Mouse (Mus musculus) ES-CJ7 (cell line): ENCODE data around the gene Tmem184b.

ENCODE experiments used
- DNase-seq: peaks from one replicate; pipeline ENCODE4 v3.0.0; 2011; ENCODE audit warnings: low read depth, low spot score

The Tmem184b gene

DNA sequence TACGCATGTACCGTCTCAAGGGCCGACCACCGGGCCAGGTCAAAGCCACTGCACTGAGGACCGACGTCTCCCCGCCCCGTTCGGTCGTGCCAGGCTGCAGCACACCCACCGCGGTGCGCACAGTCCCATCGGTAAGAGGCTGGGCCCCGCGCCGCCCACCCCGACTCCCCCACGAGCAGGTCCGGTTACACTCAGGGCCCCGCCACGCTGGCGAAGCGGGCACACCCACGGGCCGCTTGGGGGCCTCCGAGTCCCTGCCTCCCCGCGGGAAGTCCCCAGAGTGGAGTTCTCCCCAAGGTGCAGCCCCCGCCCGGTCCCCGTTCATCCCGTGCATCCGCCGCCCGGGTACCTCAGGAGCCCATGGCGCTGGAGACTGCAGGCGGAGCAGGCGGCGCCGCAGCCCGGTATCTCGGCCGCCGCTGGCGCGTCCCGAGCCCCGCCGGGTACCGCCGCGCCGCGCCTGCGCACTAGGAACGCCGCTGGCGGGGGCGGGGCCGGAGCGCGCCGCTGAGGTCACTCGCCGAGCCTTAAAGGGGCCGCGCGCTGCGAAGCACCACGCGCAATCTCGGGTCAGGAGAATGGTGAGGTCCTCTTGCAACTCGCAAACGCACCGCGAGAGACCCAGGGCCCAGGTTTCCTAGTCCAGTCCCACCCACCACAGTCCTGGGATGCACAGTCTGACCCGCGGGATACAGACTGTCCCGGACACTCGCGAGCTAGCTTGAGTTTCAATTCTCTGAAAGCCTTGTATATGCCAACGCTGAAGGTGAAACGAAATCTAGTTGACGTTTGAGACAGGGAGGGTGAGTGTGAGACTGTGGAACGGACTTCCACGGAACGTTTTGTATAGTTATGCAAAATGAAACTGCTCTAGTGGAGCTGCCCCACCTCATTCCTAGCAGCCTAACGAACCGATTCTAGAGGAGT is at the start of gene Tmem184b:
Gene Tmem184b (minus strand): TSS at position 734 of the 927 bp plus-strand sequence.
- DNase-seq, result peak; percentile 79

DNA sequence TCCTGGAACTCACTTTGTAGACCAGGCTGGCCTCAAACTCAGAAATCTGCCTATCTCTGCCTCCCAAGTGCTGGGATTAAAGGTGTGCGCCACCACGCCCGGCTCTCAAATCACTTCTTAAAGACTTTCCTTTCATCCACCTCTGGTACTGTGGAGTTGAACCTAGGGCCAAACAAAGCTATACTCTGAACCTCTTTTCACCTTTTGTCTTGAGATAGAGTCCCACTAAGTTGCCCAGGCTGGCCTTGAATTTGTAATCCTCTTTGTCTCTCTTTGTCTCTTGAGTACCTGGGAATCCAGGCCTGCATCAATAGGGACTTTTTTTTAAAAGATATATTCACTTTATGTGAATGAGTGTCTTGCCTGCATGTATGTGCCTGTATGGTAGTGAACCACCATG is 44.7 kb upstream of the Tmem184b start:
- DNase-seq, result peak; percentile 81

DNA sequence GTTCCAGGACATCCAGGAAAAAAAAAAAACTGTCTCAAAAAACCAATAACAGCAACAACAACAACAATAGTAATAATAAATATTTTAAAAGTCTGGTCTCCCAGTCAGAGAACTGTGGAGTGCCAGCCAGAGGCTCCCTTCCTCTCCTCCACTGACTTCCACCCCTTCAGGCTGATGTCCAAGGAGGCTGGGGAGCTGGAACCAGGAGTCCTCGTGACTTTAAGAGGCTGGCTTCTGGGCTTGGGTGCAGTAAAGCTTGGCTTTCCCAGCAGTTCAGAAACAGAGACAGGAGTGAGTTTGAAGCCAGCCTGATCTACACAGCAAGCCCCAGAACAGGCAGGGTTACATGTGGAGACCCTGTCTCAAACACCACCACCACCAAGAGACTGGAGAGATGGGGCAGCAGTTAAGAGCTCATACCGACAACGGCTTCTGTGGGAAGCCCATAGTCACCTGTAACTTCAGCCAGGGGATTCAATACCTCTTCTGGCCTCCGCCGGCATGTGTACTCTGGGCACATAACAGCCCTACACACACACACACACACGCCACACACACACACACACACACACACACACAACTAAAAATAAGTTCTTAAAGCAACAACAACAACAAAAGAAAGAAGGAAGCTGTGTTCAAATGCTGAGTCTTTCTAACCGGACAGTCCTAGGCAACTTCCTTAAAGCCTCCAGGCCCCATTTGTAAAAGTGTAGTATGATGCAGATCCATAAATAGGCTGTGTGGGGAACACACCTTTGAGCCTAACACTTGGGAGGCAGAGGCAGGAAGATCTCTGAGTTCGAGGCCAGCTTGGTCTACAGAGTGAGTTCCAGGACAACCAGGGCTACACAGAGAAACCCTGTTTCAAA is 42.7 kb upstream of the Tmem184b start:
- DNase-seq, result no peak

DNA sequence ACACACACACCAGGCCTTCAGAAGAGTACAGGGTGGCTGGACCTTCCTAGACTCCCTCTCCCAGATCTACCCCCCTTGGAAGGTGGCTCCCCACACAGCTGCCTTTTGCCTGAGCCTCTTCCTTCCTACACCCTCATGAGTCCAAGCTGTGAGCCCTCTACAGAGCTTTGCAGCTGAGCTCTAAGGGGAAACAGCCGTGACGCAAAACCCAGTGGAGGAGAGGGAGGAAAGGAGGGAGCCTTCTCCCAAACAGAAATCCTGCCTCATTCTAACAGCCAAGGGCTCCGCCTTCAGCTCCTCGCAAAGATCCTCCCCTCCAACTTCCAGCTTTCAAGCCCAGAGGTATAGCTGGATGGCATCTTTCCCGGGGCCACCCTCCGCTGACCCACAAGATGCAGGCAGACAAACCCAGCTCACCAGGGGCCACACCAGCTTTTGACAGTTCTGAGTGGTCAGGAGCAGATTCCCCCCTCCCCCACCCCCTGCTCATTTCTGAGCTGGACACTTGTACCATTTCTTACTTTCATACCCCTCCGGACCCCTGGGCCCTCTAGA is 40.6 kb upstream of the Tmem184b start:
- DNase-seq, result no peak

DNA sequence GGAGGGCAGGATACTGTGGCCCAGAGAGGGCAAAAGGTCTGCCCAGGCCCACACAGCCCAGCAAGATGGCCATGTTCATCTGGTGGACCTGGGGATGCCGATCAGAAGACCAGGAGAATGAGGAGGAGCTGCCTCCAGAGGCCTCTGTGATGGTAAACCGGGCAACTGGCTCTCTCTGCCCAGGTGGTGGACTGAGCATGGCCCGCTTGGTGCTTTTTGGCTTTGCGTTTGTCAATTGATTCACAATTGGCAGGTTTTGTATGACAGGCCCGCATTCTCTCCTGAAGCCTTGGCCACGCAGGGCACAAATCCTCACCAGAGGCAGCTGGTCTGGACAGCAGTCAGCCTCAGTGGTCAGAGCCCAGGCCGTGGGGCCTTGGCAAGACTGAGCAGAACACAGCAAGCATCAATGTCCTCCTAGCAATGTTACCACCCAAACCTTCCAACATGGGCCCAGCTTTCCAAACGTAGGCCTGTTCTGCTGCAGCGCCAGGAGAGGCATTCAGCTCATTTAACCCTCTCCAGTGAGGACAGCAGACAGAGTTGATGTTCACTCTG is 39.7 kb upstream of the Tmem184b start:
- DNase-seq, result no peak

DNA sequence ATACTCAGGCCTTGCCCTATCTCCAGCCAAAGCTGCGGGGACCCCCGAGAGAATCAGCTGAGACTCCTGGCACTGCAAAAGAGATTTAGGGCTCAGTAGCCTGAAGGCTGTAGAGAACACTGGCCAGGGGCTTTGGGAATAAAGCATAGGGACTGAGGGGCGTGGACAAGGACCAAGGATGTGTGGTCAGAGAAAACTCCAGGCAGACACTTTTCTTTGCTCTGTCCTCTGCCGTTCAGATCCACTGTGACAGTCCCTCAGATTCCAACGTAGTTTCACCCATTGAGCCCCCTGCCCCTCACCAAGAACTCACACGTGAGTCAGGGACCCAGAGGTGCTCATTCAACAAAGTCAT is 38.9 kb upstream of the Tmem184b start:
- DNase-seq, result no peak

DNA sequence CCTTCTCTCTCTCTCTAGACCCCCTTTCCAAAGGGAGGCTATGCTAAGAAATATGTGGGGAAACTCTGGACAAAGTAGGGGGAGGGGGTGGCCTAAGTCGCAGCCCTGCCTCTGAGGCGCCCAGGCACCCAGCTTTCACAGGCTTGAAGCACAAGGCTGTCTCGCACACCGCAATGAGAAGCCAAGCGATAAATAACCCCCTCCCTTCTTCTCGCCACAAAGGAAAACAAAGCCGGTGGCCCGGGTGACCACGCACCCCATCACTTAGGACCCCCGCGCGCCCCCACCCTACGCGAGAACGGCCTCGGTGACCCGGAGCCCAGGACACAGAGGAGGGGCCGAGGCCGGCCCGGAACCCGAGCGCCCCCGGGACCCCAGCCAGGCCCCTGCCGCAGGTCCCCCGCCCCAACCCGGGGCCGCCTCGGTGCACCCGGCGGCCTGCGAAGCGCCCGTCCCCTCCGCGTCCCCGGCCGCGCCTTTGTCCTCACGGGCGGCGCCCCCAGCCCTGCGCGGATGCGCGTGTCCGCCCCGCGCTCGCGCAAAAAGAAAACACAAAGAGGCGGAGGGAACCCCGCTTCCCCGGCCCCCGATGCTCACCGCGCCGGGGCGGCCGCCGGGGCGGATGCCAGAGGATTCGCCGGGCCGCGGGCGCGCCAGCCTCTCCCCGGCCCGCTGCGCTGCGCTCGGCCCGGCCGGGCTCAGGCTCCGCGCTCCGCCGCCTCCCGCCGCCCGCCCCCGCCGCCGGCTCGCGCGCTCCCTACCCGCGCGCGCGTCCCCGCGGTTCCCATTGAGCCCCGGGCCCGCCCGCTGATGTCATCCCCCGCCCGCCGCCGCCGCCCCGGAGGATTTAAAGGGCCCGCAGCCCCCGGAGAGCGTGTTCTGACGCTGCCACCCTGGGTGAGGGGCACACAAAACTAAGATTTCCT is 38.2 kb upstream of the Tmem184b start:
- no peak for DNase-seq

DNA sequence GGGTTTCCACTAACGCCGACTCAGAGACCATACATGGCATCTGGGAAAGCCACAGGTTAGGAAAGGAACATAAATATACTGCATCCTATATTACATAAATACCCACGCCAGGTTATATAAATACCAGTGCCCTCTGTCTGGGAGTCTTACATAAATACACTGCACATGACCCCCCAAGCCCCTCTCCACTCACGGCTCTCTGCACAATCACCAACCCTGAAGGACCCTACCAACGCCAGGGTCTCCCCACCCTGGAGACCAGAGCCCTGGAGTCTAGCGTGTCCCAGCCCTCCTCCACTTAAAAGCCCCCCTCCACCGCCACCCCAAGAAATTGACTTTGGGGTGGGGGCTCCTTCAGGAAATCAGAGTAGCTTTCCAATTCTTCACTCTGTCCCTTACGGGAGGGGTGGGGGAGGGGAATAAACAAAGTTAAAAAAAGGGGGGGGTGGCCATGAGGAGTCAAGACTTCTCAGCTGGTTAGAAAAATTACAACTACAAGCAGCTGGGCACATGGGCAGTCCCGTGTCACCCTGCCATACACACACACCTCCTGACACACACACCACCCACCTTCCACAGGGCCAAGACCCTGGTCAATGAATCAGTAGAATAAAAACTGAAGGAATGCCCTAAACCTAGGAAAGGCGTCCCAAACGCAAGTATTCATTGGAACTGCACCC is 37.4 kb upstream of the Tmem184b start:
- DNase-seq, result no peak

DNA sequence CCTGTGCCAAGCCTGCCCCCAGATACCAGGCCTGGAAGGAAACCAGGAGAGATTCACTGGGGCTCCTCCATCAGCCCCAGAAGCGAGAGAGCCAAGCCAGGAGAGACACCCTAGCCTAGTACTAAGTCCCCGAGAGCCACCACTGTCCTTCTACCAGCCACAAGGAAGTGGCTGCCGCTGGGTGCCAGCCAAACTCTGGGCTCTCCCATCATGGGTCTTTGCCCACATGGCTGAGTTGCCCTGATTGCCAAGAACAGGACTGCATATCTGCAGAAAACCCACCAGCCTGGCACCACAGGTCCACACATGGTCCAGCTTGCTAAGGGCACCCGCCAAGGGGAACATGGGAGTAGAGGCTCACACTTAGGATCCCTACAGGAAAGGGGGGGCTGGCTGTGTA is 36.9 kb upstream of the Tmem184b start:
- DNase-seq, result no peak

DNA sequence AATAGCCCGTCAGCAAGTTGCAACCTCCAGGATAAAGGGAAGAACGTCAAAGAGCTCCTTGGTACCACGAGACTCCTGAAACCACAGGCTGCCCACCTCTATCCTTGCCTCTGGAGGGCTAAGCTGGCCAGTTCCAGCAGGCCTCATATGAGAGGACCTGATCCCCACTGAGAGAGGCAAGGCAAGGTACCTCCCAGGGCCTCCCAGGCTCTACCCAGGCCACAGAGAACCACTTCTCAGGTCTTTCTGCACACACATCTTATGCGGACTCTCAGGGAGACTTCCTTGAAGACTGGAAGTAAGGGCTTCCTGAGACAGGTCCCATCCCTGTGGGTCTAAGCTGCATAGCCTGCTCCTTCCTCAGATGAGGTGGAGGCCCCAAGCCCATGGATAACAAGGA is 36.0 kb upstream of the Tmem184b start:
- no peak for DNase-seq

DNA sequence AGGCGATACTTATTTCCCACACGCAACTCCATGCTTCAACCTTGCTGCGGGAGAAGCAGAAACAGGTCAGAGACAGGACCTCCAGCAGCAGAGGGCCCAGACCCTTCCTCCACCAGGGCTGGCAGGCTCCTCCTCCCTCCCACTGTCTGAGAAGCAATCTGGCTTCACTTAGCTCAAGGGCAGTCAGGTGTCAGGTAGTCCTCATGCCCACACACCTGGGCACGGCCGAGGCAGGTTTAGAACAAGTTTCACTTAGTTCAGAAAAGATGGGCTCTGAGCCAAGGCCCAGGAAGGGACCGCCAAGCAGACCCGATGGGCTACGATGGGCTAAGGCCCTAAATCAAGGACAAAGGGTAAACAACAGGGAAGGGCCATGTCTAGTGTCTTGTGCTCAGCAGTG is 35.4 kb upstream of the Tmem184b start:
- DNase-seq, result peak; percentile 41

DNA sequence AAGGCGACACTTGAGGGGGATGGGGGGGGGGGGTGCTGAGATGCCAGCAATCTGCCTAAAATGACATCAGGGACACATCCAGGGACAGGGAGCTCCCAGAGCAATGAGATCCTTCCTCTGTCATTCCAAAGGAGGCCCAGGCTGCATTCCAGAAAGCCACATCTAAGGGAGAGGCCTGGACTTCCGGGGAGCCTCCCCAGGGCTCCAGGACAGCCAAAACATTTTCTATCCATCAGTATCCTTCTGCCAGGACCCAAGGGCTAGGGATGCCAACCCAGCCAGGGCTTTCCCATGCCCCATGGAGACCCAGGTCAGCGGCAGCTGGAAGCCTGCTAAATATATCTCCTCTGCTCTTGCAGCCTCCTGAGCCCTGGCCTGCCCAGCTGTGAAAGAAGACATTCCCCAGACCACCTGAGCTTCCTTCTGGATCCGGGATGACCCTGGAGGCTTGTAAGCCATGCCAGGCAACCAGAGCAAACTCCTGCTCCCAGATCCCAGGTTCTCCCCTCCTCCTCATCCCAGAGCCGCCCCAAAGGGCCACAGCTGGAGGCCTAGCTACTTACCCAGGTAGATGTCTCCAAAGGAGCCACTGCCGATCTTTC is 34.9 kb upstream of the Tmem184b start:
- no peak for DNase-seq

DNA sequence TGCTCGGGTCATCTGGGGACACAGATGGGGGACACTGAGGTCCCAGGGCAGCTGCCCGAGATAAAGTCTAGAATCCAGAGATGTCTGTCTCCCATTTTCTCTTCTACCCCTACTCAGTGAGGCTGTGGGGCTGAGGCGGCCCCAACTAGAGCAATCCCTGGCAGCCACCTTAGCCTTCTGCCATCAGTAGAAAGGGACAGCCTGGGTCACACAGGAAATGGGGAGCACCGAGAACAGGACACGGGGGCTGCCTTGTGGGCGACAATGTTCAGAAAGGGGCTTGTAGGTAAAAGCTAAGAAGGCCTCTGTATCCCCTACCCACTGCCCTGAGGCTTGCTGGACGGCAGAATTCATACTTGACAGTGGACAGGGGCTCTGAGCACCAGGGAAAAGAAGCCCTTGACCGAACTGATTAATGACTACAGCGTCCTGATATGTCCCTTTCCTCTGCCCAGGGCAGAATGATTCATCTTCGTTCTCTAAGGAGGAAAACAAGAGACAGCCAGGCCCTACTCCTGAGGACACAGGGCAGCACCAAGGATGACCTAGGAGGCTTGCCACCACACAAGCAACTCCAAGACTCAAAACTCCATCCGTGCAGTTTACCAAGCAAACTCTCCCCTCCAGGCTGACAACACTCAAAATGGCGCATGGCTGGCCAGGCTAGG is 34.3 kb upstream of the Tmem184b start:
- DNase-seq, result no peak

DNA sequence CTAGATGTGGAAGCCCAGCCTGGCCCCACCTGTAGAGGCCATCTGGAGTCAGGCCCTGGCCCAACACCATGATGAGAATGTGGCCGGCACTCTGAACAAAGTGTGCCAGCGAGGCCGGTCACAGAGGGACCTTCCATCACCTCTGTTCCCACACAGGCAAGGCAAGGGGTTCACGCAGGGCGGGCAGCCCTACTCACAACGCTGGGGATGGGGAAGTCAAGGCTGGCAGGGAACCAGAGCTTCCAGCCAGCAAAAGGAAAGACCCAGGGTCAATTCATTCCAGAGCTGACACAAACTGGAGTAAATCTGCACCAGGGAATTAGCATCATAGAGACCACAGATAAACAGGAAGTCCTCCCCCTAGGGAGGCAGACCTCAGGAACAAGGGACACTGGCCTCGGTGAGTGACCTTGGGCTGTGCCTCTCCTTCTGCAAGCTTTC is 33.1 kb upstream of the Tmem184b start:
- peak; percentile 86 for DNase-seq

DNA sequence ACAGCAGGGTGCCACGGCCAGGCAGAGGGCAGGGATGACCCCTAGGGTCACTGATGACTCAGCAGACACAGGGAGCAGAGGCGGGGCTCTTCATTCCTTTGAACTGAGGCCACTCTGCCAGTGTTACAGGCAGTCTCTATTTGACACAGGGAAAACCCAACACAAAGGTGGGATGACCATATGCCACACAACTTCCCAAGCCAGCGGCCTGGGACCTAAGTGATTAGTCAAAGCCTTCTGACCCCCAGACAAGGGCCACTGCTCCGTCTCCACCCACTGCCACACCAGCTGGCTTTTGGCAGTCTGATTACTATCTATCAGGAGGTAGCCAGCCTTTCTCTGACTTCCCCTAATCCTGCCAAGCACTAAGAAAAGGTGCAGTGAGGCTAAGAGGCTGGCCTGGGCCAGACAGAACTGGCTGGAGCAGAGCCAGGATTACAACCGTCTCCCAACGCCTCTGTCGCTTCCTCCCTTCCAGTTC is 31.9 kb upstream of the Tmem184b start:
- DNase-seq, result peak; percentile 60

DNA sequence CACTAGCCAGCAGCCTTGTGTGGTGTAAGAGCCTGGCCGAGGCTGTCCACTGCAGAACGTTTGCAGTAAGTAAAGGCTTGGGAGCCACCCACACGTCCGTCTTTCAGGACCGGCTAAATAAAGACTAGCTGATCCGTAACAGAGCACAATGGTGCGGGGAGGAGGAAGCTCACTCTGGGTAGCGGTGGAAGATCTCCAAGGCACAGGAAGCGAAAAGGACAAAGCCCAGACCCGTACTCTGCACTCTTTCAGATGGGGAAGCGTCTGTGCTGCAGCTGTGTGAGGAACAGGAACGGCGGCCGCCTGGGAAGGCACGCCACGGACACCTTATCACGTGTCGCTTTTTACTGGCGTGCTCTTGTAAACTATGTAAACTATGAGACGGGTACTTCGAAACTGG is 29.5 kb upstream of the Tmem184b start:
- DNase-seq, result no peak

DNA sequence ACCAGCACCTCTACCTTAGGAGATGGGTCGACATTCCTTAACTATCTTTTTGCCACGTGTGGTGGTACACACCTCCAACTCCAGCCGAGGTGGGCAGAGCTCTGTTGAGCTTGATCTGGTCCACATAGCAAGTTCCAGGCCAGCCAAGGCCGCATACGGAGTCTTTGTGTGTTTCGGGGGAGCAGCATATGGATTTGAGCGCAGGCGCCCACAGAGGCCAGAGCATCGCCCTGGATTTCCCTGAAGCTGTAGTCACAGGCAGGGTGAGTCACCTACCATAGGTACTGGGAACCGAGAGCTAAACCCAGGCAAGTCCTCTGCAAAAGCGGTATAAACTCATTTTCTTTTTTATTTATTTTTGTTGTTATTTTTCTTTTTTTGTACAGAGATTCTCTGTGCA is 29.0 kb upstream of the Tmem184b start:
- no peak for DNase-seq

DNA sequence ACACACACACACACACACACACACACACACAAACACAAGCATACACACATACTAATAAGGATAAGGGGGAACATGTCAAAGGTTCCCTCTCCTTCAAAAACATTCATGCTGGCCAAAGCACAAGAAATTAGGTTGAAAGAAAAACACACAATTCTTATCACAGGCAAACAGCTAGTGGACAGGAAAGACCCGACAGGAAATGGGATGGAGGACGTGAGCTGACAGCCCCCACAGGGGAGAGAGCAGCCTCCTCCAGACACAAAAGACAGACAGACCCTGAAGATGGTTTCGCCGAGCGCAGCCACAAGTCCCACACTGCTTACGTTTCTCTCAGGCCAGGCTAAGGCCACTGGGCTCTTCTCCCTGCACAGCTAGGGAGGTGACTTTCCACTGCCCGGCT is 28.6 kb upstream of the Tmem184b start:
- DNase-seq, result no peak

DNA sequence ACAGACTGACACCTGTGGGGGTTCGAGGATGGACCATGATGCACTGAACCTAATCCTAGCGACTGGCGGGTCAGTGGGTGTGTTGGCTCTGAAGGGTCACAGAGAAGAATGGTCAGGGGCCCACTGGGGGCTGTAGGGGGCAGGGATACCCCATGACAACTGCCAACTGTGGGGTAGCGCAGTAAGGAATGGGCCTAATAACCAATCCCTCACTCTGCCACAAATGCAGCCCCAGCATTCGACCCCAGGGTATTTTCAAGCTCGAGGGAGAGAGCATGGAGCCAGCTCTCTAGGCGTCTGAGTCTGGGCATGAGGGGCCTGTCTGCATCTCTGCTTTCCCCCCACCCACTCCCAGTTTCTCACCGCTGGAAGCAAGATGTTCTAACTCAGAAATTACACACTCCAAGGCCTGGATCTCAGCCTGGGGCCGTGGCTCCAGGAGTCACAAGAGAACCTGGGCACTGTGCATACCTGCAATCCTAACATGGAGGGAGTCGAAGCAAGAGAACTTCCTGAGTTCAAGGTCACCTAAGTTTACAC is 27.2 kb upstream of the Tmem184b start:
- no peak for DNase-seq
